Mouse (Mus musculus) forebrain, embryonic 15.5 days (tissue): ENCODE data around the gene Smim5. TPM values are rescaled to one million over a fixed set of nuclear protein-coding genes. Genes with fewer than 3 reads are reported as not detected.
"Not testable (repeated sequence)": the region's sequence is repeated elsewhere in the genome, so short reads cannot be mapped to it uniquely, and the experiment has no call there.

ENCODE experiments used
- ATAC-seq: fragments of 200-750 bp; cut with Nextera tagmentation; replicated peaks from 2 replicates; pipeline ENCODE4 v1.8.0; 2017; ENCODE audit warnings: mild to moderate bottlenecking, moderate TSS enrichment, moderate library complexity
- H3K27ac ChIP-seq: fragments of 300-500 bp; sonication (generic); replicated peaks from 2 replicates; pipeline ENCODE4 v1.5.1; 2015; ENCODE audit warnings: mild to moderate bottlenecking, inconsistent platforms
- H3K27me3 ChIP-seq: fragments of 300-500 bp; sonication (generic); 2 replicates; pipeline ENCODE4 v1.6.1; 2015; ENCODE audit warnings: inconsistent platforms
- H3K36me3 ChIP-seq: fragments of 300-500 bp; sonication (generic); 2 replicates; pipeline ENCODE4 v1.6.1; 2015; ENCODE audit warnings: mild to moderate bottlenecking, inconsistent platforms
- H3K4me1 ChIP-seq: fragments of 300-500 bp; sonication (generic); 2 replicates; pipeline ENCODE4 v1.6.1; 2015; ENCODE audit warnings: inconsistent platforms
- H3K4me2 ChIP-seq: fragments of 300-500 bp; sonication (generic); replicated peaks from 2 replicates; pipeline ENCODE4 v1.6.1; 2015; ENCODE audit warnings: mild to moderate bottlenecking, inconsistent platforms
- H3K4me3 ChIP-seq: fragments of 300-500 bp; sonication (generic); 2 replicates; pipeline ENCODE4 v1.5.1; 2015; ENCODE audit warnings: mild to moderate bottlenecking, inconsistent platforms
- H3K9ac ChIP-seq: fragments of 300-500 bp; sonication (generic); replicated peaks from 2 replicates; pipeline ENCODE4 v1.6.1; 2015; ENCODE audit warnings: mild to moderate bottlenecking, inconsistent platforms
- H3K9me3 ChIP-seq: fragments of 300-500 bp; sonication (generic); 2 replicates; pipeline ENCODE4 v1.6.1; 2016; ENCODE audit warnings: inconsistent platforms
- WGBS: fragments of 180-500 bp; shearing (Covaris S2); methylation state at CpG from one replicate; pipeline ENCODE4 v1.1.7; 2015; ENCODE audit warnings: mixed read lengths; 5-methylcytosine and 5-hydroxymethylcytosine counted together
- polyA plus RNA-seq: library from polyadenylated mRNA; unstranded; fragments of >200 nt; fragmentation: Nextera tagmentation; extraction: Ambion mirVana; gene quantifications from 2 replicates; pipeline ENCODE4 v1.2.1, GENCODE M21; 2015

The Smim5 gene
- 1.2 and 2.5 TPM in 2 replicates for polyA plus RNA-seq

DNA sequence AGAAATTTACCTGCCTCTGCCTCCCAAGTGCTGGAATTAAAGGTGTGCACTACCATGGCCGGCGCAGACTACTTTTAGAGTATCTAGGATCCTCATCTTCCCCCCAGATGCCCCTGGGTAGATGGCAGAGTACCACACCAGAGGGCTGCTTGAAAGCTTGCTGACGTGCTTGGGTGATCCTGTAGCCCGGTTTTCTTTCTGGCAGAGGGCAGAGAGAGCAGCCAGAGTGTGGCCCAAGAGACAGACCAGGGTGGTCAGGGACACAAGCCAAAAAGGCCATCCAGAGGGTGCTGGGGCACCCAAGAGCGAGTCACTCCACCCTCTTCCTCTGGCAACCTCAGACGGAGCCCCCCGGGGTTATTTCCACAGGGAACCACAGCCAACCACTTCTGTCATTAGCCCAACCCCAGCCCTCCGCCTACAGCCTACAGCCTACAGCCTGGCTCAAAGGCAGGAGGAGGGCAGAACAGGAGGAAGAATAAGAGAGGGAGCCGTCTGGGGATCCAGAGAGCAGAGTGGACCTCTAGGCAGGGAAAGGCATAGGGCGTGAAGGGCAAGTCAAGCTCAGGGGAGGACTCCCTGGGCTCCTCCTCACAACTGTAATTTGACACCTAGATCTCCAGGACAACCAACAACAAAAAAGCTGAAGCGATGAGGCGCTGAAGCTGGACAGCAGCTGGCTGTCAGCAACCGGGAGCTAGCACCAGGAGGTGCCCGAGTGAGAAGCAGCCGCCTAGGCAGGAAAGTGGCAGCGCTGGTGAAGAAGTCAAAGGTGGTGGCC lies at the start of gene Smim5:
TSS of gene Smim5 (plus strand) at position 481 of the 781 bp plus-strand sequence.
- ATAC-seq = no peak
- no peaks in the 10 kb centered on the region for H3K9me3 ChIP-seq
- 0 out of 2 replicates have a peak, but pooled peaks cover 3% of the 10 kb centered on the region for H3K4me1 ChIP-seq
- 35% methylated on average over 16 of the region's 16 CpGs for WGBS
- no peaks in the 10 kb centered on the region for H3K27me3 ChIP-seq
- peaks cover 6% of the 10 kb centered on the region; the same call in 1 of the 2 replicates for H3K36me3 ChIP-seq
- H3K4me2 ChIP-seq = no peak within 1 kb of the TSS
- H3K27ac ChIP-seq = no peak within 1 kb of the TSS
- H3K4me3 ChIP-seq = no peak within 1 kb of the TSS
- no peak within 1 kb of the TSS for H3K9ac ChIP-seq

DNA sequence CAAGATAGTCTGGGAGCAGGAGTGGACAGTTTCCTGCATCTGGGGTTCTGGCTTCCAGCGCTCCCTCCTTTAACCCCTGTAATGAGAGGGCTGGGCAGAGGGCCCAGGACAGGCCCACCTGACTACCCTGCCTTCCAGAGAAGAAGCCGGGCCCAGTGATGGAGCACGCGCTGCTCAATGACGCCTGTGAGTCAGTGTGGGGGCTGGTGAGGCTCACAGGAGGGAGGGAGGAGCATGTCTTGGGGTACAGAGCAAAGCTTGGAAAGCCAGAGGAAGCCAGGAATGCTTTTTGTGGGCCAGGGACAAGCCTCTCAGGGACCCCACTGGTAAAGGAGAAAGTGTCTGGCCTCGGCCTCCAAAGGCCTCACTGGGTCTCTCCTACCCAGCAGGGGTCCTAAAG lies 45.1 kb upstream of the Smim5 start:
- H3K4me2 ChIP-seq = no peak overlapping the region
- peaks cover 9% of the 10 kb centered on the region for H3K4me1 ChIP-seq
- H3K9ac ChIP-seq = no peak overlapping the region
- no peak for ATAC-seq
- WGBS = 66% methylated on average over 6 of the region's 6 CpGs
- H3K27ac ChIP-seq = no peak overlapping the region
- H3K36me3 ChIP-seq = no peaks in the 10 kb centered on the region
- H3K27me3 ChIP-seq = peaks cover 24% of the 10 kb centered on the region
- H3K9me3 ChIP-seq = no peaks in the 10 kb centered on the region
- no peak overlapping the region for H3K4me3 ChIP-seq

DNA sequence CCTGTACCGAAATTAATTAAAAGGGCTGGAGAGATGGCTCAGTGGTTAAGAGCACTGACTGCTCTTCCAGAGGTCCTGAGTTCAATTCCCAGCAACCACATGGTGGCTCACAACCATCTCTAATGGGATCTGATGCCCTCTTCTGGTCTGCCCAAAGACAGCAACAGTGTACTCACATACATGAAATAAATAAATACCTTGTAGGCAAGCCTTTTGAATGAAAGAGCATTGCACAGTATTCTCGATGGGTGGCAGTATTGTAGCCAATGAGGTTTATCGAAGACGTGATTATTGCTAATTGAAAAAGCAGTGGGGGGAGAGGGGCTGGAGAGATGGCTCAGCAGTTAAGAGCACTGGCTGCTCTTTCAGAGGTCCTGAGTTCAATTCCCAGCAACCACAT lies 42.6 kb upstream of the Smim5 start:
- not testable (repeated sequence) for H3K36me3 ChIP-seq, ATAC-seq, H3K9me3 ChIP-seq, H3K4me3 ChIP-seq, H3K4me2 ChIP-seq, H3K9ac ChIP-seq, H3K27ac ChIP-seq
- H3K4me1 ChIP-seq = peaks cover 14% of the 10 kb centered on the region
- peaks cover 43% of the 10 kb centered on the region for H3K27me3 ChIP-seq
- 90% methylated on average over 4 of the region's 4 CpGs for WGBS

DNA sequence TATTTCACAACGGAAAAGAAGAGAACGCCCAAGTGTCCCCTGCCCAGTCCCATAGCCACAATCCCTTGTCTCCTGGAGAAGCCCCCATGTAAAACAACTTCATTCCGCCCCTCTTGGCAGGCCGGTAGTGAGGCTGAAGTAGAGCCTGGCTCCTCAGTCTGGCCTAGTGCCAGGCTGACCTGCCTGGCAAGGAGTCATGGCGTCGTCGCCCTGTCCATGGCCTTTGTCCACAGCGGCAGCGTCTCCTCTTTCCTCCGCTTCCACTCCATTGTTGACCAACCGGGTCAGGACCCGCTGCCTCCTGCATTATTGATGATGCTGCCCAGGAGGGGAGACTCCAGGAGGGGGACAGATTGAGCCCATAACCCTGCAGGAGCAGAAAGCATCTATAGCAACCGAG lies 41.8 kb upstream of the Smim5 start:
- ATAC-seq = no peak
- H3K4me1 ChIP-seq = peaks cover 14% of the 10 kb centered on the region

DNA sequence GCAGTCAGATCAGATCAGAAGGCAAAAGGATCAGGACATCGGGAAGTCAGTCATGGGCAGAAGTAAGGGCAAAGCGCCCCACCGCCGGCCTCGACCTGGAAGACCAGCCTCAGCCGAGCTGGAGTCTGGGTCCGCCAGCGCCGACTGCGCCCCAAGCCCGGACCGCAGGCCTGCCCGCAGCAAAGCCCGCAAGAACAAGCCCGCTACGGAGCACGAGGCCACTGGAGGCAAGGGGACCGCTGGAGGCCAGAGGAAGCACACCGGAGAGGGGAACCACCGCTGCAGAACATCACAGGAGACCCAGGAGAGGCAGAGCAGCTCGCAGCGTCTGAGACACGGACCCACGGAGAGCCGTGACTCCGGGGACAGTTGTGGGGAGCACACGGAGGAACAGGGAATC lies 41.4 kb upstream of the Smim5 start, which contains the start of gene Myo15b:
TSS of gene Myo15b (plus strand) at position 53 of the 400 bp plus-strand sequence.
- Histone ChIP-seq H3K36me3 (no peaks in the 10 kb centered on the region), H3K4me2 (peak within 1 kb of the TSS; percentile 44), H3K27ac (no peak within 1 kb of the TSS), H3K9me3 (no peaks in the 10 kb centered on the region), H3K9ac (peak within 1 kb of the TSS; percentile 27; the same call in 1 of the 2 replicates), H3K27me3 (peaks cover 43% of the 10 kb centered on the region), H3K4me3 (peak within 1 kb of the TSS; percentile 36), H3K4me1 (peaks cover 14% of the 10 kb centered on the region)
- ATAC-seq = no peak
- WGBS = 10% methylated on average over 27 of the region's 27 CpGs

More for the DNA sequence above, 41.8 kb upstream of the Smim5 start:
- H3K4me2 ChIP-seq = no peak overlapping the region
- no peaks in the 10 kb centered on the region for H3K9me3 ChIP-seq
- H3K4me3 ChIP-seq = no peak overlapping the region
- H3K27ac ChIP-seq = no peak overlapping the region
- peaks cover 43% of the 10 kb centered on the region for H3K27me3 ChIP-seq
- 45% methylated on average over 13 of the region's 13 CpGs for WGBS
- no peak overlapping the region for H3K9ac ChIP-seq
- H3K36me3 ChIP-seq = no peaks in the 10 kb centered on the region

DNA sequence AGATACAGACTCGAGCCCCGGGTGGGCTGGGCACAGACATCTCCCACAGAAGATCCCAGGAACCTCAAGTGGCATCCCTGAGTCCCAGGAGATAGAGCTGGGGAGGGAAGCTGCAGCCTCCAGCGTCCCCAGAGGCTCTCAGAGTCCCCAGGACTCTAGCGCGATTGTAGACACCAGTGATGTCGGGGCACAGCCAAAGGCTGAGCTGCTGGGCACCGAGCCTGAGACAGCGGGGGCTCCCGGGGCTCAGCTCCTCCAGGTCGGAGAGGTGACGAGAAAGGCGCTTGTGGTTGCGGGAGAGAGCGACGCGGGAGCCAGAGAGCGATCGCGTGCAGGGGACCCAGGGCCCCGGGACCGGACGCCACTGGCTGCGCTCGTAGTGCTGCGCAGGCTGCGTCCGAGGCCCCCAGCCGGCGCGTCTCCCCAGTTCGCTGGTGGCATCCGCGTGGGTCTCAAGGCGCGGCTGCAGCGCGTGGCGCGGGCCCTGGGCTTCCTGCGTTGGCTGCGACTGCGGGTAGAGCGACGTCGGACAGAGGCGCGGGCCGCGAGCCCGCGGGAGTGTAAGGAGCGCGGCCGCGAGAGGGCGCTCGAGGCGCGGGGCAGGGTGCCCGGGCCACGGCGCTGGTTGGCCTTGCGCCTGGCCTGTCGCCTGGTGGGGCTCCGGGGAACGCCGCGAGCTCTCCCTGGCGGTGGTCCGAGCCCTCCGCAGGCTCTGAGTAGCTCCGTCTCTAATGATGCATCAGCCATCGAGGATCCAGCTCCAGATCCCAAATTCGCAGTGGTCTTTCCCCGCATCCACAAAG lies 40.4 kb upstream of the Smim5 start:
- Histone ChIP-seq H3K27ac (no peak overlapping the region), H3K9me3 (no peaks in the 10 kb centered on the region), H3K27me3 (peaks cover 43% of the 10 kb centered on the region), H3K4me3 (peak overlapping the region; percentile 36), H3K9ac (peak overlapping the region; percentile 27), H3K4me1 (peaks cover 14% of the 10 kb centered on the region), H3K36me3 (no peaks in the 10 kb centered on the region), H3K4me2 (peak overlapping the region; percentile 44)
- peak; percentile 75 for ATAC-seq
- WGBS = 2% methylated on average over 75 of the region's 75 CpGs

DNA sequence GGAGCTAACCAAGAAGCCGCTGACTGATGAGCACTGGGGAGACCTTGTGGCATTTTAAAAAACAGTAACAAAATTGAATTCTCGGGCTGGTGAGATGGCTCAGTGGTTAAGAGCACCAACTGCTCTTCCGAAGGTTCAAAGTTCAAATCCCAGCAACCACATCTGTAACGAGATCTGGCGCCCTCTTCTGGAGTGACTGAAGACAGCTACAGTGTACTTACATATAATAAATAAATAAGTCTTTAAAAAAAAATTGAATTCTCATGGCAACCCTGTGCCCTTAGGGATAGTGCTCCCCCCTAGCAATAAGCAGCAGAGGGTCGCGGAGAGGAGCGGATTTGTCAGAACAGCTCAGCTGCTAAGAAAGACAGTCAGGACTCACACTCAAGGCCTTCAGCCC lies 35.9 kb upstream of the Smim5 start:
- ATAC-seq = no peak
- Histone ChIP-seq H3K9me3 (no peaks in the 10 kb centered on the region), H3K4me3 (no peak overlapping the region), H3K4me2 (no peak overlapping the region), H3K27me3 (peaks cover 27% of the 10 kb centered on the region), H3K9ac (no peak overlapping the region), H3K4me1 (peaks cover 12% of the 10 kb centered on the region), H3K27ac (no peak overlapping the region), H3K36me3 (no peaks in the 10 kb centered on the region)
- 92% methylated on average over 8 of the region's 8 CpGs for WGBS

DNA sequence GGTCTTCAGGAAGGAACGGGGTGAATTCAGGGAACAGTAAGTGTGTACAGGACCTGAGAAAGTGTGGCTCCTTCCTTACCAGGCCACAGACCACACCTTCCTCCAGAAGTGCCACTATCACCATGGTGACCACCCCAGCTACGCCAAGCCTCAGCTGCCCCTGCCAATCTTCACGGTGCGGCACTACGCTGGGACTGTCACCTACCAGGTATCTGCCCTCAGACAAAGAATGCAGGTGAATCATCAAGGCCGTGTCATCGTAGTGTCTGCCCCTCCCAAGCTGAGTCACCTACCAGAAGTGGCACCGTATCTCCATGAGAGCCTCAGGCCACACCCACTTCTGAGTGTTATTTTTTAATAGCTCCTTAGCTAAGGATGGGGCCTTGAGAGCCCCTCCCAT lies 30.4 kb upstream of the Smim5 start:
- H3K27me3 ChIP-seq = no peaks in the 10 kb centered on the region
- H3K4me2 ChIP-seq = no peak overlapping the region
- 87% methylated on average over 8 of the region's 8 CpGs for WGBS
- no peak overlapping the region for H3K4me3 ChIP-seq
- no peaks in the 10 kb centered on the region for H3K4me1 ChIP-seq
- H3K9ac ChIP-seq = no peak overlapping the region
- ATAC-seq = no peak
- no peak overlapping the region for H3K27ac ChIP-seq
- H3K36me3 ChIP-seq = no peaks in the 10 kb centered on the region
- H3K9me3 ChIP-seq = no peaks in the 10 kb centered on the region

DNA sequence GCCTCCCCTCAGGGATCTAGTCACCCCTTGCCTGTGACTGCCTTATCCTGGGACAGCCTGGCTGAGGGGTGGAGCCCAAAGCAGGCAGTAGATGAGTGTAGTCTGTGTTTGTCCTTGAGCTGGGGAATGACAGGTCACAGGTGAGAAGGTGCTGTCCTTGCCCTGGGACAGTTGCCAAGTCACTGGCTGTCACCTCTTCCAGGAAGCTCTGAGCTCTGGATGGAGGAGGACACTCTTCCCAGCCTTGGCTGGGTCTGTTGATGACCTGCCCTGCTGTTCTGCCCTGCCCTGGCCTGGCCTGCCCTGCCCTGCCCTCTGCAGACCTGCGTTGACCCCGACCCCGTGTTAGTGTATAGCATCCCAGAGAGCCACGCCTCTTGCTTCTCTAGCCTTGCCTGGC lies 27.3 kb upstream of the Smim5 start:
- Histone ChIP-seq H3K36me3 (no peaks in the 10 kb centered on the region), H3K9me3 (no peaks in the 10 kb centered on the region), H3K4me1 (no peaks in the 10 kb centered on the region), H3K27me3 (no peaks in the 10 kb centered on the region), H3K9ac (no peak overlapping the region), H3K4me2 (no peak overlapping the region), H3K4me3 (no peak overlapping the region), H3K27ac (no peak overlapping the region)
- WGBS = 74% methylated on average over 4 of the region's 4 CpGs
- no peak for ATAC-seq

DNA sequence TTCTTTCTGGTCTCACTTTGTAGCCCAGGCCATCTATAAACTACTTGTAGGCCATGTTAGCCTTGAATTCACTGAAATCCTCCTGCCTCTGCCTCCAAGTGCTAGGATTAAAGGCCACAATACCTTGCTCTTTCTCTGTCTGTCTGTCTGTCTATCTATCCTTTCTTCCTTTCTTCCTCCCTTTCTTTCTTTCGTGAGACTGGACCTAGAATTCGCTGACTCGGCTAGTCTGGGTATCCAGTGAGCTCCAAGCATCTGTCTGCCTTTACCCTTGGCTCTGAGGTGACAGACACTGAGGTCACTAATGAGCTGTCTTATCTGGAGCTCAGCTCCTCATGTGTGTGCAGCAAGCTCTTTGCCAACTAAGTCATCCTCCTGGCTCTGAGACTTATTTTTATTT lies 23.8 kb upstream of the Smim5 start:
- Histone ChIP-seq H3K27me3 (no peaks in the 10 kb centered on the region), H3K36me3 (no peaks in the 10 kb centered on the region), H3K27ac (no peak overlapping the region), H3K9me3 (no peaks in the 10 kb centered on the region), H3K4me2 (no peak overlapping the region), H3K9ac (no peak overlapping the region), H3K4me1 (no peaks in the 10 kb centered on the region), H3K4me3 (no peak overlapping the region)
- no peak for ATAC-seq
- 93% methylated on average over 3 of the region's 3 CpGs for WGBS

DNA sequence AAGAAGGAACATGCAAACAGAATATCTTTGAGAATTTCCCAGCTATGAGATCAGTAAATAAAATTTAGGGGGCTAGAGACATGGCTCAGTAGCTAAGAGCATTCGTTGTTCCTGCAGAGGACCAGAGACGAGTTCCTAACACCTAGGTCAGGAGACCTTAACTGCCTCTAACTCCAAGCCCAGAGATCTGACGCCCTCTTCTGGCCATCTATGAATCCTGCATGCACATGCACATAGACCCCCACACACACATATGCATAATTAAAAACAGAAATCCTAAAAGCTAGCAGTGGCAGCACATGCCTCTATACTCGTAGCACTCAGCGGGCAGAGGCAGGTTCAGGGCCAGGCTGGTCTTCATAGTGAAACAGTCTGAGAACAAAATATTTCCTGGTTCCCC lies 23.3 kb upstream of the Smim5 start:
- H3K9me3 ChIP-seq = no peaks in the 10 kb centered on the region
- H3K4me3 ChIP-seq = no peak overlapping the region
- no peaks in the 10 kb centered on the region for H3K36me3 ChIP-seq
- no peaks in the 10 kb centered on the region for H3K27me3 ChIP-seq
- ATAC-seq = no peak
- H3K9ac ChIP-seq = no peak overlapping the region
- no peak overlapping the region for H3K27ac ChIP-seq
- 83% methylated on average over 5 of the region's 5 CpGs for WGBS
- no peak overlapping the region for H3K4me2 ChIP-seq
- H3K4me1 ChIP-seq = no peaks in the 10 kb centered on the region

DNA sequence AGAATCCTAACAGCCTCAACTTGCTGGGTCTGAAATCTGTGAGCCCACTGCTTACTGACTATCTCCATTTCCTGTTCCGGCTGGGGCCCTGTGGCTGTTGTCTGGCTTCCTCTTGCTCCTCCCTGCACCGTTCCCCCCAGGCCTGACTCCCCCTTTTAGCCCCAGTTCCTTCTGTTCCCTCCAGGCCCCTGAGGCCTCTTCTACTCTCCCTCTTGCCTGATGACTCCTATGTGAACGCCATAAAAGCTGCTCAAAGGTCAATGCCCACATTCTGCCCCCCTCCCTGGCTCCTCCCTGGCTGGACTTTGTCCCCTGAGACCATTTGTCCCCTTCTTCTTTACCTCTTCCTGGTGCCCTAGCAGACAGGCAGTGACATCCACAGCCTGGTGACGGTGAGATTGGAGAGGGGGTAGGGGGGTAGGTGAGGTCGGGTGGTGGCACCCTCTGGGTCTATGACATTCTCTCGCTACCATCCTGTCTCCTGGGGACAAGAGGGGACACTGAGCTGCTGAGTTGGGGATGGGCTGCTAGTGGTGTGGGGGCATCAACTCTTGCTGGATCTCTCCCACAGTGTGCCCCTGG lies 22.5 kb upstream of the Smim5 start:
- Histone ChIP-seq H3K4me1 (no peaks in the 10 kb centered on the region), H3K9ac (no peak overlapping the region), H3K9me3 (no peaks in the 10 kb centered on the region), H3K27ac (no peak overlapping the region), H3K4me2 (no peak overlapping the region), H3K36me3 (no peaks in the 10 kb centered on the region), H3K27me3 (no peaks in the 10 kb centered on the region), H3K4me3 (no peak overlapping the region)
- no peak for ATAC-seq
- WGBS = 72% methylated on average over 6 of the region's 6 CpGs
